Mouse (Mus musculus): ENCODE measurements around the gene Myocd.

- no peak for TF ChIP-seq EP300 (IDR thresholded peaks at IDR 0.05; ENCODE audit: insufficient read depth, low read depth, low read length)
- no peak for TF ChIP-seq CTCF (IDR thresholded peaks at IDR 0.05)
Measured at GRCm38 (mm10) chr11:65128666-65129065, 141.1 kb downstream of the Myocd start.

Measured in heart, adult 2 months (tissue).